Mouse (Mus musculus): ENCODE measurements around the gene Flt4. TPM values are rescaled to one million over a fixed set of nuclear protein-coding genes. Genes with fewer than 3 reads are reported as not detected.
"Not testable (repeated sequence)": the region's sequence is repeated elsewhere in the genome, so short reads cannot be mapped to it uniquely, and the experiment has no call there.

Gene Flt4
- polyA plus RNA-seq, 1 experiment: 2.8 TPM

DNA sequence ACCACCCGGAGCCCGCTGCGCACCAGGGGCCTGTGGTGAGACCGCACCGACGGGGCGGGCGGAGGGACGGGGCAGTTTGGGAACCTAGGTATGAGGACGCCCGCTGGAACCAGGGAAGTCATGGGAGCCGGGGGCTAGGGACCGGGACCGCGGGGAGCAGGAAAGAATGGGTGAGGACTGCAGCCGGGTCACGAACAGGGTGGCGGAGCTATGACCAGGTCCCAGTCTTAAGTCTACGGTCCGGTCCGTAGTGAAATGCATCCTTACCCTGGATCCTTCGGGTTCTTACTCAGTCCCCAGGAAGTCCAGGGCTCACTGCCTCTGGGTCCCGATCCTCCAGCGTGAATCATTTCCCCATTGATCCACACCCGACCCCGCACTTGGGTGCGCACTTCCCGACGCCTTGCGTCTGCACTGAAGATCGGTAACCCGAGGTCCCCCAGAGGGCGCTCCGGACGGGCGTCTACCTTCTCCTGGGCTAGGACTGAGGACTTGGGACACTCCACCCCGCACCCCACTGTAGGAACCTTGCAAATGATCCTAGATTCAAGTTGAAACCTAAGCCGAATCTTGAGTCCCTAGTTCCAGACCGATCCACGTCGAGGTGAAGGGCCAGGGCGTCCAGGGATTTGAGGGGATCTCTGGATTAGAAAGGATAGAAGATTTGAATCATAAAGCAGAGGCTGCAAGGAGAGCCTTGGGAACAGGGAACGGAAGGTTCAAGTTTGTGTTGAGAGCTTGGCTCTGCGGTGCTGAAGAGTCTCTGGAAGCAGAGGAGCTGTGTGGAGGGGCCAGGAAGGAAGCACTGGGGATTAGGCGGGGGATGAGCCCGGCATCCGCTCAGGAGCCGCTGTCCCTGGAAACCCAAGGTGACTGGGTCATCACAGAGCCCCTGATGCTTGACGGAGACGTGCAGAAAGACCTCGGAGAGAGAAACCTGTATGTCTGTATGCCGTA lies 1.1 kb downstream of the Flt4 start:
- peak; percentile 13 for TF ChIP-seq CTCF (IDR thresholded peaks at IDR 0.05; ENCODE audit: low read depth, low read length)
- H3K4me3 ChIP-seq (ENCODE audit: low read depth, low read length): peak overlapping the region; percentile 82
- not testable (repeated sequence) for H3K4me1 ChIP-seq (ENCODE audit: control insufficient read depth, insufficient read depth, low read length); H3K9me3 ChIP-seq (replicated peaks; ENCODE audit: control insufficient read depth, insufficient read depth, low read length, poor library complexity, severe bottlenecking); H3K27me3 ChIP-seq (ENCODE audit: control insufficient read depth, insufficient read depth, low read length, poor library complexity, severe bottlenecking); H3K36me3 ChIP-seq (ENCODE audit: control insufficient read depth, insufficient read depth, low read length, poor library complexity, severe bottlenecking); H3K27ac ChIP-seq (ENCODE audit: insufficient read depth, low read length)
- peak overlapping the region; percentile 64 for H3K9ac ChIP-seq (ENCODE audit: low read depth, poor library complexity, severe bottlenecking)

GRCm38 (mm10) chr11:49611349-49611748 lies 2.3 kb downstream of the Flt4 start:
- H3K4me3 ChIP-seq (ENCODE audit: low read depth, low read length); H3K9ac ChIP-seq (ENCODE audit: low read depth, poor library complexity, severe bottlenecking); H3K36me3 ChIP-seq (ENCODE audit: control insufficient read depth, insufficient read depth, low read length, poor library complexity, severe bottlenecking); H3K4me1 ChIP-seq (ENCODE audit: control insufficient read depth, insufficient read depth, low read length); H3K27me3 ChIP-seq (ENCODE audit: control insufficient read depth, insufficient read depth, low read length, poor library complexity, severe bottlenecking); H3K27ac ChIP-seq (ENCODE audit: insufficient read depth, low read length); H3K9me3 ChIP-seq (replicated peaks; ENCODE audit: control insufficient read depth, insufficient read depth, low read length, poor library complexity, severe bottlenecking): not testable (repeated sequence)

DNA sequence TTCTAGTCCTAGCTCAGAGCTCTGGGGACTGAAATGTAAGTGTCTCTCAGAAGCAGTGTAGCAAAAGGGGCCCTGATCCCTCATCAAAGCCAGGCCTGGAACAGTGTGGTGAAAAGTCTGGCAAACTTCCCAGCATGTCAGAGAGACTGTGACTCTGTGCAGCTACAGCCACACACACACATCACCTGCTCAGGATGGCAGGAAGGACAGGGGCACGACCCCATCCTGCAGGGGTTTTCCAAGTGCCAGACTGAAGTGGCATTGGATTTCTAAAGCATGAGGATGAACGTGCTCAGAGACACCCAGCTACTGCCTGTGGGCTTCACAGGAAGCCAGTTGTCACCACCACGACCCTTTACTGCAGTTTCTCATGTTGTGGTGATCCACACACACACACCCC lies 3.1 kb downstream of the Flt4 start:
- no peaks in the 10 kb centered on the region for H3K4me1 ChIP-seq (ENCODE audit: control insufficient read depth, insufficient read depth, low read length)
- no peak overlapping the region for H3K9ac ChIP-seq (ENCODE audit: low read depth, poor library complexity, severe bottlenecking)
- peaks cover 3% of the 10 kb centered on the region for H3K27me3 ChIP-seq (ENCODE audit: control insufficient read depth, insufficient read depth, low read length, poor library complexity, severe bottlenecking)
- TF ChIP-seq CTCF (IDR thresholded peaks at IDR 0.05; ENCODE audit: low read depth, low read length) (no peak), EP300 (IDR thresholded peaks at IDR 0.05; ENCODE audit: insufficient read depth, low read depth, low read length) (no peak), POLR2A (IDR thresholded peaks at IDR 0.05; ENCODE audit: insufficient read depth, low read length) (no peak)
- H3K27ac ChIP-seq (ENCODE audit: insufficient read depth, low read length): no peak overlapping the region
- H3K9me3 ChIP-seq (replicated peaks; ENCODE audit: control insufficient read depth, insufficient read depth, low read length, poor library complexity, severe bottlenecking): no peaks in the 10 kb centered on the region
- no peak overlapping the region for H3K4me3 ChIP-seq (ENCODE audit: low read depth, low read length)
- no peaks in the 10 kb centered on the region for H3K36me3 ChIP-seq (ENCODE audit: control insufficient read depth, insufficient read depth, low read length, poor library complexity, severe bottlenecking)

DNA sequence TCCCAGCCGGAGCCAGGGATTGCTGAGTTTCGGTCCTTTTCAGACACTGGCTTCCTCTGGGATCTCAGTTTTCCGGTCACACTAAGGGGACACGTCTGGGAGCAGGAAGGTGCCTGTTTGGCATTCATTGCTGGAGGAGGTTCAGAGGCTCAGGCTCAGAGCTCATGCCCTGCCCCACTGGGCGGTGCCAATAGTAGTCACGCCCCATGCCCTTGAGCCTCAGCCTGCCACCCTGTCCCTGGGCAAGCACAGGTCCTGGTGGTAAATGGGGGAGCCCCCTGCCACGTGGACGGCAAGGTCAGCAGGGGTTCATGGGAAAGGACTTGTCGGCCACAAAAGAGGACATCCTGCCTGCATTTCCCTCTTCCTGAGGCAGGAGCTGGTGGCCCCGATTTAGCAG lies 4.3 kb downstream of the Flt4 start:
- Histone ChIP-seq H3K4me3 (ENCODE audit: low read depth, low read length) (no peak overlapping the region), H3K27me3 (ENCODE audit: control insufficient read depth, insufficient read depth, low read length, poor library complexity, severe bottlenecking) (peaks cover 3% of the 10 kb centered on the region; the same call in 1 of the 2 replicates), H3K36me3 (ENCODE audit: control insufficient read depth, insufficient read depth, low read length, poor library complexity, severe bottlenecking) (no peaks in the 10 kb centered on the region)

GRCm38 (mm10) chr11:49615856-49616725 lies 7.0 kb downstream of the Flt4 start:
- H3K4me1 ChIP-seq (ENCODE audit: control insufficient read depth, insufficient read depth, low read length): no peaks in the 10 kb centered on the region
- no peak overlapping the region for H3K9ac ChIP-seq (ENCODE audit: low read depth, poor library complexity, severe bottlenecking)
- no peak overlapping the region for H3K27ac ChIP-seq (ENCODE audit: insufficient read depth, low read length)
- no peaks in the 10 kb centered on the region for H3K27me3 ChIP-seq (ENCODE audit: control insufficient read depth, insufficient read depth, low read length, poor library complexity, severe bottlenecking)
- TF ChIP-seq CTCF (IDR thresholded peaks at IDR 0.05; ENCODE audit: low read depth, low read length) (no peak), EP300 (IDR thresholded peaks at IDR 0.05; ENCODE audit: insufficient read depth, low read depth, low read length) (no peak), POLR2A (IDR thresholded peaks at IDR 0.05; ENCODE audit: insufficient read depth, low read length) (no peak)
- no peaks in the 10 kb centered on the region for H3K9me3 ChIP-seq (replicated peaks; ENCODE audit: control insufficient read depth, insufficient read depth, low read length, poor library complexity, severe bottlenecking)
- no peaks in the 10 kb centered on the region for H3K36me3 ChIP-seq (ENCODE audit: control insufficient read depth, insufficient read depth, low read length, poor library complexity, severe bottlenecking)
- H3K4me3 ChIP-seq (ENCODE audit: low read depth, low read length): no peak overlapping the region

More for the DNA sequence above, 4.3 kb downstream of the Flt4 start:
- Histone ChIP-seq H3K9ac (ENCODE audit: low read depth, poor library complexity, severe bottlenecking) (no peak overlapping the region), H3K9me3 (replicated peaks; ENCODE audit: control insufficient read depth, insufficient read depth, low read length, poor library complexity, severe bottlenecking) (no peaks in the 10 kb centered on the region), H3K4me1 (ENCODE audit: control insufficient read depth, insufficient read depth, low read length) (no peaks in the 10 kb centered on the region), H3K27ac (ENCODE audit: insufficient read depth, low read length) (no peak overlapping the region)
- no peak for TF ChIP-seq EP300 (IDR thresholded peaks at IDR 0.05; ENCODE audit: insufficient read depth, low read depth, low read length)
- TF ChIP-seq CTCF (IDR thresholded peaks at IDR 0.05; ENCODE audit: low read depth, low read length): no peak
- no peak for TF ChIP-seq POLR2A (IDR thresholded peaks at IDR 0.05; ENCODE audit: insufficient read depth, low read length)

- TF ChIP-seq EP300 (IDR thresholded peaks at IDR 0.05; ENCODE audit: insufficient read depth, low read depth, low read length) (no peak), CTCF (IDR thresholded peaks at IDR 0.05; ENCODE audit: low read depth, low read length) (no peak), POLR2A (IDR thresholded peaks at IDR 0.05; ENCODE audit: insufficient read depth, low read length) (no peak)
- Histone ChIP-seq H3K36me3 (ENCODE audit: control insufficient read depth, insufficient read depth, low read length, poor library complexity, severe bottlenecking) (no peaks in the 10 kb centered on the region), H3K27me3 (ENCODE audit: control insufficient read depth, insufficient read depth, low read length, poor library complexity, severe bottlenecking) (no peaks in the 10 kb centered on the region), H3K4me3 (ENCODE audit: low read depth, low read length) (no peak overlapping the region), H3K27ac (ENCODE audit: insufficient read depth, low read length) (no peak overlapping the region), H3K9me3 (replicated peaks; ENCODE audit: control insufficient read depth, insufficient read depth, low read length, poor library complexity, severe bottlenecking) (no peaks in the 10 kb centered on the region), H3K4me1 (ENCODE audit: control insufficient read depth, insufficient read depth, low read length) (no peaks in the 10 kb centered on the region), H3K9ac (ENCODE audit: low read depth, poor library complexity, severe bottlenecking) (no peak overlapping the region)
Observed at GRCm38 (mm10) chr11:49618476-49618875, 9.4 kb downstream of the Flt4 start.

Measured in ES-Bruce4 (cell line).